Mouse (Mus musculus) embryonic fibroblast, embryonic 13.5 days (primary cell): ENCODE results near the gene Por. TPM values are rescaled to one million over a fixed set of nuclear protein-coding genes. Genes with fewer than 3 reads are reported as not detected.

Source experiments
- H3K27ac ChIP-seq: 2 replicates; pipeline ENCODE4 v1.5.1; 2012; ENCODE audit warnings: low read length, control low read depth, inconsistent platforms; ENCODE audit not compliant: insufficient read depth
- H3K4me1 ChIP-seq: 2 replicates; pipeline ENCODE4 v1.6.1; 2011; ENCODE audit warnings: low read length; ENCODE audit not compliant: control insufficient read depth, insufficient read depth
- H3K4me3 ChIP-seq: 2 replicates; pipeline ENCODE4 v1.5.1; 2011; ENCODE audit warnings: mild to moderate bottlenecking, control low read depth, low read length; ENCODE audit not compliant: insufficient read depth
- CTCF ChIP-seq: IDR thresholded peaks from 2 replicates; pipeline ENCODE4 v1.5.1; 2011; ENCODE audit warnings: mild to moderate bottlenecking, control low read depth, low read length, moderate library complexity, borderline replicate concordance; ENCODE audit not compliant: insufficient read depth
- POLR2A ChIP-seq: IDR thresholded peaks from 2 replicates; pipeline ENCODE4 v1.6.1; 2011; ENCODE audit warnings: low read depth, mild to moderate bottlenecking, control low read depth, low read length, moderate library complexity
- polyA plus RNA-seq: library from polyadenylated mRNA; stranded (reverse); fragments of >200 nt; gene quantifications from 2 replicates; pipeline ENCODE4 v1.2.4, GENCODE M21; 2011; ENCODE audit warnings: low read depth; ENCODE audit not compliant: missing spikeins, insufficient read length

Gene Por
- polyA plus RNA-seq, 1 experiment: 58.5 TPM

- TF ChIP-seq POLR2A (no peak; the same call in 1 of the 2 replicates), CTCF (no peak)
- H3K4me3 ChIP-seq: peak within 1 kb of the TSS; percentile 92
- H3K4me1 ChIP-seq: 0 out of 2 replicates have a peak, but pooled peaks cover 10% of the 10 kb centered on the region
Observed at GRCm38 (mm10) chr5:135777796-135778470, 108.1 kb downstream of the Por start, which contains the start of gene Styxl1. Gene Styxl1 (minus strand): TSS chr5:135778385.

DNA sequence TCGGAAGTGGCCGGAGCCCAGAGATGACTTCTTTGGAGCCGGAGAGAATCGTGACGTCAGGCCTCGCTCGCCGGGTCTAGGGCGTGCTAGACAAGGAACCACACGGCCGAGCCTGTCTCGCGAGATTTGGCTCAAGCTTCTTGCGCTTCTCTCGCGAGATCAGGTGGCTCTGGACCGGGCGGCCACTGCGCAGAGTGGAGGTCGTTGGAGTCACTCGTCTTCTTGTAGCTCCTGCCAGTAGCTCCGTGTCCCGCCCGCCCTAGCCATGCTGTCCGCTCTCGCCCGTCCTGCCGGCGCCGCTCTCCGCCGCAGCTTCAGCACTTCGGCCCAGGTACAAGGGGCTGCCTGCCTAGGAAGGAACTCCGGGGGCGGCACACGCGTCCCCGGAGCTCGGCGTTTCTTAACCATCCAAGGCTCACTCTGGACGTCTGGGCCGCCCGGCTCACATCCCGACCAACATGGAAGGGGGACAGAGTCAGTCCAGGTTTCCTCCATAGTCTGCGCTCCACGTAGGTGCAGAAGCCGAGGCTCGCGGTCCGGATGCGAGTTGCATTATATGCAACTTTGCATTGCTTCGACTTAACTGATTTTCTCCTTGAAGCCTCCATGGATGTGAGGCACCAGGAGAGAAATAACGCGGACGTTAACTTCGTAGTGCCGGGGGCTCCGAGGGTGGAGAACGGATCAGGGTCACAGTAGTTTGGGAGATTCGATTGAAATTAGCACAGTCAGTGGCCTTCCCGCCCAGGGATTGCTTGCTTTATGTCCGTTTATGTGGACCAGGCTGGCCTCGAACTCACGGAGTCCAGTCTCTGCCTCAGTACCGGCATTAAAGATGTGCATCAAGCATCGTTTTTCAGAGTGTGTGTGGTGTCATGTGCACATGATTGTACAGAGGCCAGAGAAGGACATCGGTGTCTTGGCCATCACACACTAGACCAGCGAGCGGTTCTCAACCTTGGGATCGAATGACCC lies 108.9 kb downstream of the Por start, which contains the start of gene Mdh2:
Gene Mdh2 (plus strand): TSS at position 10 of the 975 bp plus-strand sequence.
- peak within 1 kb of the TSS; percentile 86 for H3K27ac ChIP-seq
- 0 out of 2 replicates have a peak, but pooled peaks cover 10% of the 10 kb centered on the region for H3K4me1 ChIP-seq
- peak within 1 kb of the TSS; percentile 92 for H3K4me3 ChIP-seq
- peak; percentile 99 for TF ChIP-seq POLR2A
- TF ChIP-seq CTCF: no peak

More at GRCm38 (mm10) chr5:135777796-135778470, 108.1 kb downstream of the Por start, which contains the start of gene Styxl1:
- peak within 1 kb of the TSS; percentile 86 for H3K27ac ChIP-seq

- TF ChIP-seq CTCF: no peak
- 0 out of 2 replicates have a peak, but pooled peaks cover 10% of the 10 kb centered on the region for H3K4me1 ChIP-seq
- peak overlapping the region; percentile 92 for H3K4me3 ChIP-seq
- no peak overlapping the region for H3K27ac ChIP-seq
Observed at GRCm38 (mm10) chr5:135780331-135780730, 110.5 kb downstream of the Por start.

GRCm38 (mm10) chr5:135782901-135783300 lies 113.1 kb downstream of the Por start:
- TF ChIP-seq CTCF: no peak
- TF ChIP-seq POLR2A: no peak
- H3K4me1 ChIP-seq: 0 out of 2 replicates have a peak, but pooled peaks cover 10% of the 10 kb centered on the region
- H3K4me3 ChIP-seq: no peak overlapping the region
- H3K27ac ChIP-seq: no peak overlapping the region

Other genes with a start within 250 kb of the Por start
- 40.1 and 44.2 TPM in 2 replicates for gene Hip1, start 124.9 kb upstream of the Por start, polyA plus RNA-seq
- gene Ccl26, start 106.5 kb upstream of the Por start, polyA plus RNA-seq: not detected in 2 replicates
- not detected in 2 replicates for gene Ccl24, start 97.0 kb upstream of the Por start, polyA plus RNA-seq
- 18.8 and 23.3 TPM in 2 replicates for gene Rhbdd2, start 37.4 kb upstream of the Por start, polyA plus RNA-seq
- 89.3 and 94.7 TPM in 2 replicates for gene Tmem120a, start 74.4 kb downstream of the Por start, polyA plus RNA-seq
- gene Styxl1, start 108.4 kb downstream of the Por start, polyA plus RNA-seq: 0.50 TPM in 1 of 2 replicates, not detected in the other
- gene Mdh2, start 108.4 kb downstream of the Por start, polyA plus RNA-seq: 495 and 573 TPM in 2 replicates
- gene Srrm3, start 136.9 kb downstream of the Por start, polyA plus RNA-seq: not detected in 2 replicates
- 124 and 337 TPM in 2 replicates for gene Hspb1, start 217.9 kb downstream of the Por start, polyA plus RNA-seq